Mouse (Mus musculus) E14TG2a.4 (cell line): ENCODE measurements around the gene Xrcc1.

Experiments used
- CTCF ChIP-seq: conservative IDR thresholded peaks from 2 replicates; pipeline ENCODE4 v1.5.1; 2014; ENCODE audit warnings: low read length
- NANOG ChIP-seq: IDR thresholded peaks from 2 replicates; pipeline ENCODE4 v1.6.1; 2014; ENCODE audit warnings: borderline replicate concordance, low read length, mixed read lengths
- POU5F1 ChIP-seq: IDR thresholded peaks from 2 replicates; pipeline ENCODE4 v1.6.1; 2014; ENCODE audit warnings: low read length, borderline replicate concordance

GRCm38 (mm10) chr7:24600941-24601597, 55.0 kb downstream of the Xrcc1 start:
- peak; percentile 99 for TF ChIP-seq CTCF
- no peak for TF ChIP-seq NANOG
- TF ChIP-seq POU5F1 = no peak
